Mouse (Mus musculus): Measurements from ENCODE around the gene Kcnq5. TPM values are rescaled to one million over a fixed set of nuclear protein-coding genes. Genes with fewer than 3 reads are reported as not detected.

Kcnq5 gene
- polyA plus RNA-seq, 1 experiment = 0.87 TPM

DNA sequence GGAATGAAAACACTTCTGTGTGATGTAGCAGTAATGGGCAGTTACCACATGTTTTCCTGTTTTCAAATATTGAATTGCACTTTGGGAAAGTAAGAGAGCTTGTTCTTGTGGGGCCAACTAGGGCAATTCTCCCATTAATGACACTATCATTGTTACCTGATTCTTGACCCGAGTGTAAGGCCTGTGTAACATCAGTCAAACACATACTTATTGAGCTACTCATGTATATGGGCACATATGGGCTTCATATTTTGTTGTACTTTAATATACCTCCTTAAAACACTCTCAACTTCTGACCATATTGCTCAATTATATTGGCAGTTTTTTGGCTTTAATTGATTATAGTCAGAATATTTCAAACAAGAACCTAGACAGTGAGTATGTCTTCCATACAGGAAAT is 339.7 kb downstream of the Kcnq5 start:
- Histone ChIP-seq H3K4me1 (ENCODE audit: control insufficient read depth, insufficient read depth, low read length) (no peaks in the 10 kb centered on the region), H3K36me3 (ENCODE audit: control insufficient read depth, insufficient read depth, low read length, poor library complexity, severe bottlenecking) (no peaks in the 10 kb centered on the region), H3K9ac (ENCODE audit: low read depth, poor library complexity, severe bottlenecking) (no peak overlapping the region), H3K27me3 (ENCODE audit: control insufficient read depth, insufficient read depth, low read length, poor library complexity, severe bottlenecking) (no peaks in the 10 kb centered on the region), H3K4me3 (ENCODE audit: low read depth, low read length) (no peak overlapping the region), H3K27ac (ENCODE audit: insufficient read depth, low read length) (no peak overlapping the region), H3K9me3 (replicated peaks; ENCODE audit: control insufficient read depth, insufficient read depth, low read length, poor library complexity, severe bottlenecking) (no peaks in the 10 kb centered on the region)
- TF ChIP-seq POLR2A (IDR thresholded peaks at IDR 0.05; ENCODE audit: insufficient read depth, low read length) (no peak), CTCF (IDR thresholded peaks at IDR 0.05; ENCODE audit: low read depth, low read length) (no peak), EP300 (IDR thresholded peaks at IDR 0.05; ENCODE audit: insufficient read depth, low read depth, low read length) (no peak)

DNA sequence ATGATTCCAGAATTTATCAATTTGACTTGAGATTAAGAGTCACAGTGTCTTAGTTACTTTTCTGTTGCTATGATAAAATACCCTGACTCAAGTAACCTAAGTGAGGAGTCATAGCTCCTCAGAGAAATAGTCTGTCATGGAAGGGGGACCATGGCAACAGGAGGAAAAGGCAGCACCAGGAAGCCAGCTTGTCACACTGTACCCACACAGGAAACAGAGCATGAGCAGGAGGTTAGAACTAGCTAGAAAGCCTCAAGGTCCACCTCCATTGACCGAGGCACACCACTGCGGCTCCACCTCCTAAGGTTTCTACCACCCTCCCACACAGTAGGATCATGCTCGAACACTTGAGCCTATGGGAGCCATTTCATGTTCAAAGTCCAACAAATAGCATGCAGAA is 343.0 kb downstream of the Kcnq5 start:
- no peaks in the 10 kb centered on the region for H3K36me3 ChIP-seq (ENCODE audit: control insufficient read depth, insufficient read depth, low read length, poor library complexity, severe bottlenecking)
- no peak overlapping the region for H3K27ac ChIP-seq (ENCODE audit: insufficient read depth, low read length)
- no peak overlapping the region for H3K4me3 ChIP-seq (ENCODE audit: low read depth, low read length)
- TF ChIP-seq CTCF (IDR thresholded peaks at IDR 0.05; ENCODE audit: low read depth, low read length) (no peak), POLR2A (IDR thresholded peaks at IDR 0.05; ENCODE audit: insufficient read depth, low read length) (no peak), EP300 (IDR thresholded peaks at IDR 0.05; ENCODE audit: insufficient read depth, low read depth, low read length) (no peak)
- H3K9ac ChIP-seq (ENCODE audit: low read depth, poor library complexity, severe bottlenecking) = no peak overlapping the region
- H3K27me3 ChIP-seq (ENCODE audit: control insufficient read depth, insufficient read depth, low read length, poor library complexity, severe bottlenecking) = no peaks in the 10 kb centered on the region
- H3K4me1 ChIP-seq (ENCODE audit: control insufficient read depth, insufficient read depth, low read length) = no peaks in the 10 kb centered on the region
- no peaks in the 10 kb centered on the region for H3K9me3 ChIP-seq (replicated peaks; ENCODE audit: control insufficient read depth, insufficient read depth, low read length, poor library complexity, severe bottlenecking)

DNA sequence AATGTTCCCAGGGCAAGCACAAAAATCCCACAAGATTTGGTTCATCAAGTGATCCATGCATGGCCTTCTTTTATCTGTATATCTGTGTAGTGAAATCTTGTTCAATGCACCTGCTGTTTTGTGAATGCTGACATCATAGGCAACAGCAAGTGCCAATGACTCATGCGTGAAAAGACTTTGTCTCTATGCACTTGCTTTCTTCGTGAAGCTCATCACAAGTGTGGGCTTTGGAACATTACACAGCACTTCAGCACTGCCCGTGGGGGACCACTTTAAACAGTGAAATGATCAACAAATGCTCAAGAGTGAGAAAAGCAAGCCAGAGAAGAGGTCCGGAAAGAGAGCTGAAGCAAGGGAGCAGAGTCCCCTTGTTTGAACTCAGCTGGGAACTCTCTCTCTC is 345.1 kb downstream of the Kcnq5 start:
- no peak for TF ChIP-seq POLR2A (IDR thresholded peaks at IDR 0.05; ENCODE audit: insufficient read depth, low read length)
- TF ChIP-seq CTCF (IDR thresholded peaks at IDR 0.05; ENCODE audit: low read depth, low read length) = no peak
- TF ChIP-seq EP300 (IDR thresholded peaks at IDR 0.05; ENCODE audit: insufficient read depth, low read depth, low read length) = no peak
- Histone ChIP-seq H3K9ac (ENCODE audit: low read depth, poor library complexity, severe bottlenecking) (no peak overlapping the region), H3K27ac (ENCODE audit: insufficient read depth, low read length) (no peak overlapping the region)

DNA sequence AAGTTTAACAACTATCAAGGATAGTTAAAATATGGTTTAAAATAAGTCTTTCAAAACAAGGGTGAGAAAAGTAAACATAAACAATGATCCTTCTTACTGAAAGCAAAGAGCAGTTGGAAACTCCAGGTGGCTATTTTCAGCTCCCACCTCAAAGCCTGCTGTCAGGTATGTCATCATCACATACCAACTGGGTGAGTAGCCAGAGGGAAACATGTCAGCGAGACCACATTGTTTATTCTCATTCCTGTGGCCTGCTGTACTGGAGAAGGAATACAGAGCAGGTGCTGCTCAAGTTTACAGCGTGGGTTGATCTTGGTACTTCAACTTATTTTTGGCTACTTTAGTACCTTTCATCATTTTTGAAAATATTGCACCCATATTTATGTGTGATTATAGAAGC is 347.8 kb downstream of the Kcnq5 start:
- Histone ChIP-seq H3K9ac (ENCODE audit: low read depth, poor library complexity, severe bottlenecking) (no peak overlapping the region), H3K27me3 (ENCODE audit: control insufficient read depth, insufficient read depth, low read length, poor library complexity, severe bottlenecking) (no peaks in the 10 kb centered on the region; the same call in 1 of the 2 replicates), H3K4me3 (ENCODE audit: low read depth, low read length) (no peak overlapping the region), H3K4me1 (ENCODE audit: control insufficient read depth, insufficient read depth, low read length) (no peaks in the 10 kb centered on the region), H3K27ac (ENCODE audit: insufficient read depth, low read length) (no peak overlapping the region), H3K9me3 (replicated peaks; ENCODE audit: control insufficient read depth, insufficient read depth, low read length, poor library complexity, severe bottlenecking) (no peaks in the 10 kb centered on the region), H3K36me3 (ENCODE audit: control insufficient read depth, insufficient read depth, low read length, poor library complexity, severe bottlenecking) (no peaks in the 10 kb centered on the region)
- TF ChIP-seq POLR2A (IDR thresholded peaks at IDR 0.05; ENCODE audit: insufficient read depth, low read length) = no peak
- no peak for TF ChIP-seq EP300 (IDR thresholded peaks at IDR 0.05; ENCODE audit: insufficient read depth, low read depth, low read length)
- no peak for TF ChIP-seq CTCF (IDR thresholded peaks at IDR 0.05; ENCODE audit: low read depth, low read length)

More for the DNA sequence above, 345.1 kb downstream of the Kcnq5 start:
- no peaks in the 10 kb centered on the region for H3K27me3 ChIP-seq (ENCODE audit: control insufficient read depth, insufficient read depth, low read length, poor library complexity, severe bottlenecking)
- no peaks in the 10 kb centered on the region for H3K4me1 ChIP-seq (ENCODE audit: control insufficient read depth, insufficient read depth, low read length)
- no peaks in the 10 kb centered on the region for H3K36me3 ChIP-seq (ENCODE audit: control insufficient read depth, insufficient read depth, low read length, poor library complexity, severe bottlenecking)
- no peaks in the 10 kb centered on the region for H3K9me3 ChIP-seq (replicated peaks; ENCODE audit: control insufficient read depth, insufficient read depth, low read length, poor library complexity, severe bottlenecking)
- H3K4me3 ChIP-seq (ENCODE audit: low read depth, low read length) = no peak overlapping the region

DNA sequence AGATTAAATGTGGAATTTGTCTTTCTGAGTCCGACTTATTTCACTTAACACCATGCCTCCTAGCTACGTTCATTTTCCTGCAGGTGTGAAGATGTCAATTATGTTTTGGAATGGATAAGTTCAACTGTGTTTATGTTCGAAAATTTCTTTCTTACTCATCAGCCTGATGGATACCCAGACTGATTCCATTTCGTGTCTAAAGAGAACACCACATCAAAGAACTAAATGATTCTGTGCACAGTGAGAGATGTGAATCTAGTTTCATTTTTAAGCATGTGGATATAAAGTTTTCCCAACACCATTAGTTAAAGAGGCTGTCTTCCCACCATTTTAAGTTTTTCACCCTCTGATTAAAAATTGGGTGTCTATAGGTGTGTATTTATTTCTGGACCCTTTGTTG is 357.7 kb downstream of the Kcnq5 start:
- Histone ChIP-seq H3K27me3 (ENCODE audit: control insufficient read depth, insufficient read depth, low read length, poor library complexity, severe bottlenecking) (no peaks in the 10 kb centered on the region), H3K36me3 (ENCODE audit: control insufficient read depth, insufficient read depth, low read length, poor library complexity, severe bottlenecking) (no peaks in the 10 kb centered on the region), H3K4me3 (ENCODE audit: low read depth, low read length) (no peak overlapping the region), H3K4me1 (ENCODE audit: control insufficient read depth, insufficient read depth, low read length) (no peaks in the 10 kb centered on the region), H3K9me3 (replicated peaks; ENCODE audit: control insufficient read depth, insufficient read depth, low read length, poor library complexity, severe bottlenecking) (no peaks in the 10 kb centered on the region), H3K9ac (ENCODE audit: low read depth, poor library complexity, severe bottlenecking) (no peak overlapping the region), H3K27ac (ENCODE audit: insufficient read depth, low read length) (no peak overlapping the region)
- TF ChIP-seq POLR2A (IDR thresholded peaks at IDR 0.05; ENCODE audit: insufficient read depth, low read length) = no peak
- TF ChIP-seq CTCF (IDR thresholded peaks at IDR 0.05; ENCODE audit: low read depth, low read length) = no peak
- no peak for TF ChIP-seq EP300 (IDR thresholded peaks at IDR 0.05; ENCODE audit: insufficient read depth, low read depth, low read length)

DNA sequence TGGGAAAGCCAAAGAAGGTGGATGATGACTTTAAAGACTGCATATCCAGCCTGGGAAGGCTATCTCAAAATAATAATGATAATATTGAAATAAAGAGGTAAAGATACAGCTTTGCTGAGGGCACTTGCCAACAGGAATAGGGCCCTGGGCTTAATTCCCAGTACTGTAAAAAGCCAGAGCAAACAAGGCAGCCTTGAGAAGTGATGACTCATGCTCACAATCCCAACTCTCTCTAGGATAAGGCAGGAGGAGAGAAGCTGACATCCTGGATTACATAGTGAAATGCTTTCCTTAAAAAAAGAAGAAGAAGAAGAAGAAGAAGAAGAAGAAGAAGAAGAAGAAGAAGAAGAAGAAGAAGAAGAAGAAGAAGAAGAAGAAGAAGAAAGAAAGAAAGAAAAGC is 359.2 kb downstream of the Kcnq5 start:
- no peak overlapping the region for H3K27ac ChIP-seq (ENCODE audit: insufficient read depth, low read length)
- no peaks in the 10 kb centered on the region for H3K27me3 ChIP-seq (ENCODE audit: control insufficient read depth, insufficient read depth, low read length, poor library complexity, severe bottlenecking)
- no peak overlapping the region for H3K4me3 ChIP-seq (ENCODE audit: low read depth, low read length)
- H3K4me1 ChIP-seq (ENCODE audit: control insufficient read depth, insufficient read depth, low read length) = no peaks in the 10 kb centered on the region
- no peak overlapping the region for H3K9ac ChIP-seq (ENCODE audit: low read depth, poor library complexity, severe bottlenecking)
- no peaks in the 10 kb centered on the region for H3K36me3 ChIP-seq (ENCODE audit: control insufficient read depth, insufficient read depth, low read length, poor library complexity, severe bottlenecking)
- H3K9me3 ChIP-seq (replicated peaks; ENCODE audit: control insufficient read depth, insufficient read depth, low read length, poor library complexity, severe bottlenecking) = no peaks in the 10 kb centered on the region
- no peak for TF ChIP-seq POLR2A (IDR thresholded peaks at IDR 0.05; ENCODE audit: insufficient read depth, low read length)
- TF ChIP-seq EP300 (IDR thresholded peaks at IDR 0.05; ENCODE audit: insufficient read depth, low read depth, low read length) = no peak
- no peak for TF ChIP-seq CTCF (IDR thresholded peaks at IDR 0.05; ENCODE audit: low read depth, low read length)

All from ES-Bruce4 (cell line).